Mouse (Mus musculus): ENCODE data around the gene Rpp25. TPM values are rescaled to one million over a fixed set of nuclear protein-coding genes. Genes with fewer than 3 reads are reported as not detected.
A peak's percentile ranks its signal among the peaks of the same experiment; 100 is the strongest.

Gene Rpp25
- polyA plus RNA-seq, 1 experiment = 1.6 TPM

DNA sequence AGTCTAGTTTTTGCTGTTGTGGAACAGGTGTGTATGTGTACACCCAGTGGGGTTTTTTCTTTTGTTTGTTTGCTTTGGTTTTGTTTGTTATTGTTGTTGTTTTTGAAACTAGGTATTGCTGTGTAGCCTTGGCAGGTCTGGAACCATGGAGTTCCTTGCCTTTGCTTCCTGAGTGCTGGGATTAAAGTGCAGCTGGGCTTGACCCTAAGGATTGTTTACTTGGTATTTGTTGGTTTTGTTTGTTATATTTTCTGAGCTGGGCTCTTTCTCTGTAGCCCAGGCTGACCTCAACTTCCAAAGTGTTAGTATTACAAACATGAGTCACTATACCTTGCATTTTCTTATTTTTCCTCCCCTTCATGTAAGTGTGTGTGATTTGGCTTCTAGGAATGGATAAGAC lies 22.6 kb downstream of the Rpp25 start:
- peaks cover 13% of the 10 kb centered on the region for H3K4me1 ChIP-seq (ENCODE audit: control insufficient read depth, insufficient read depth, low read length)
- TF ChIP-seq POLR2A (IDR thresholded peaks at IDR 0.05; ENCODE audit: borderline replicate concordance, extremely low read depth, low read depth, low read length) (no peak), CTCF (IDR thresholded peaks at IDR 0.05; ENCODE audit: insufficient read depth, low read length) (no peak)
- no peak for DNase-seq
- no peak overlapping the region for H3K4me3 ChIP-seq (replicated peaks; ENCODE audit: extremely low read depth, low read depth, low read length)

DNA sequence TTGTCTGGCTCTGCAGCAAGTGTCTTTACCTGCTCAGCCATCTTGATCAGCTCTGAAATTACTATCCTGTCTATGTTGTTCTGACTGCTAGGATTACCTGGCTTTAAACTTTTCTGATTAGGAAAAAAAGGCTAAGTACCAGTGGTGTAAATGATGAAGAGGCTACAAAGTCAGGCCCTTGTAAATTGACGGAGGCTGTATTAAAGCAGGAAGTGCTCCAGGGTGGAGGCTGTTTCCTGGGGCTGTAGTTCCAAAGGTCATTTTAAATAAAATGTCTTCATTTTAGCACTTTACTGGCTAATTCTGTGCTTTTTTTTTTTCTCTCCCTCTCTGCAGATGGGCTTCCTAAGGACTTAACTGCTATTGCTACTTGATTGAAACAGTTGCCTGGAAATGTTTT lies 28.1 kb downstream of the Rpp25 start:
- Histone ChIP-seq H3K4me3 (replicated peaks; ENCODE audit: extremely low read depth, low read depth, low read length) (no peak overlapping the region), H3K4me1 (ENCODE audit: control insufficient read depth, insufficient read depth, low read length) (peaks cover 3% of the 10 kb centered on the region; the same call in 1 of the 2 replicates)
- DNase-seq = no peak
- TF ChIP-seq CTCF (IDR thresholded peaks at IDR 0.05; ENCODE audit: insufficient read depth, low read length) (no peak), POLR2A (IDR thresholded peaks at IDR 0.05; ENCODE audit: borderline replicate concordance, extremely low read depth, low read depth, low read length) (no peak)
- 57% methylated on average over 1 of the region's 1 CpGs for WGBS

DNA sequence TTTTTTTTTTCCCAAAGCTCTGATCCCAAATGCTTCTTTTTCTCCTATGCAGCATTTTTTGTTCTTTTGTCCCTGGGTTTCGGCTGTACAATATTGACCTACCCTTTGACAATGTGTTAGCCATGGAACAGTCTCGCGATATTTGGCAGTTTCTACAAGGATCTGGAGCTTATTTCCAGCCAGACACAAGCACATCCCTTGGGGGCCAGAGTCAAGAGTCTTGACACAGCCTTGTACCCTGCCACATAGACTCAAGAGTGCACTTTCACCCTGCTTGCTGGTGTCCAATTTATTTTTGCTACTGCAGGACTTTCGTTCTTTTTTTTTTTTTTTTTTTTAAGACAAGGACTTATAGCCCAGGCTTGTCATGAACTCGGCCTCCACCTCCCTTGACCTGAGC lies 32.5 kb downstream of the Rpp25 start:
- WGBS = 82% methylated on average over 5 of the region's 5 CpGs
- Histone ChIP-seq H3K4me3 (replicated peaks; ENCODE audit: extremely low read depth, low read depth, low read length) (no peak overlapping the region), H3K4me1 (ENCODE audit: control insufficient read depth, insufficient read depth, low read length) (peaks cover 3% of the 10 kb centered on the region; the same call in 1 of the 2 replicates)
- no peak for DNase-seq
- TF ChIP-seq CTCF (IDR thresholded peaks at IDR 0.05; ENCODE audit: insufficient read depth, low read length) (no peak), POLR2A (IDR thresholded peaks at IDR 0.05; ENCODE audit: borderline replicate concordance, extremely low read depth, low read depth, low read length) (no peak)

DNA sequence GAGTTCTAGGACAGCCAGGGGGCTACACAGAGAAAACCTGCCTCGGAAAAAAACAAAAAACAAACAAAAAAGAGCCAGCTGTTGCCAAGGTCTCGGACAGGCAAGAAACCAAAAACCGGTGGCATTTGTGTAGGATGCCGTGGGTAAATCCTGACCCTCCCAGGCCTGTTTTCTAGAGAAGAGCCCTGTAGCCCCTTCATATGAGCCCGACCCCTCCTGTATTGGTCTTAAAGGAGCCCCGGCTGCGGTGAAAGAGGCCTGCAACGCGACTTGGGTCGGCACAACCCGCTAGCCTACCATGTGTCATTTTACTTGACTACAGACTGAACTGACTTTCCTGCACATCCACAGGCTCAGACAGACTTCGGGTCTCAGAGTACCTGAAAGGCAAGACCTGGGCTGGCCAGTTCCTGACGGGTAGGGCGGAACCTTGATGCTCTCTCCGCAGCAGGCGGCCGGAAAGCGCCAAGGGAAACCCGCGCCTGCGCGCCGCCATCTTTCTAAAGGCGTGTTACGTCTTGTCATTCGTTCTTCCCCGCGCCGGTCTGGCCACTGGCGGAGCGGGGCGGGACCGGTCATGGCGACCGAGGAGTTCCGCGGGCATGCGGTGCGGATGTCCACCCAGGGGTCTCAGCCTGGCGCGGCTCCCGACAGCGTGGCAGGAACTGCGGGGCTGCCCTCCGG lies 33.4 kb downstream of the Rpp25 start, which contains the start of gene Fam219b:
Gene Fam219b (plus strand): TSS at position 485 of the 684 bp plus-strand sequence.
- TF ChIP-seq POLR2A (IDR thresholded peaks at IDR 0.05; ENCODE audit: borderline replicate concordance, extremely low read depth, low read depth, low read length) (peak; percentile 76; the same call in 1 of the 2 replicates), CTCF (IDR thresholded peaks at IDR 0.05; ENCODE audit: insufficient read depth, low read length) (no peak)
- Histone ChIP-seq H3K4me1 (ENCODE audit: control insufficient read depth, insufficient read depth, low read length) (peaks cover 3% of the 10 kb centered on the region; the same call in 1 of the 2 replicates), H3K4me3 (replicated peaks; ENCODE audit: extremely low read depth, low read depth, low read length) (peak within 1 kb of the TSS; percentile 72)
- DNase-seq = peak; percentile 87
- 1% methylated on average over 45 of the region's 45 CpGs for WGBS

DNA sequence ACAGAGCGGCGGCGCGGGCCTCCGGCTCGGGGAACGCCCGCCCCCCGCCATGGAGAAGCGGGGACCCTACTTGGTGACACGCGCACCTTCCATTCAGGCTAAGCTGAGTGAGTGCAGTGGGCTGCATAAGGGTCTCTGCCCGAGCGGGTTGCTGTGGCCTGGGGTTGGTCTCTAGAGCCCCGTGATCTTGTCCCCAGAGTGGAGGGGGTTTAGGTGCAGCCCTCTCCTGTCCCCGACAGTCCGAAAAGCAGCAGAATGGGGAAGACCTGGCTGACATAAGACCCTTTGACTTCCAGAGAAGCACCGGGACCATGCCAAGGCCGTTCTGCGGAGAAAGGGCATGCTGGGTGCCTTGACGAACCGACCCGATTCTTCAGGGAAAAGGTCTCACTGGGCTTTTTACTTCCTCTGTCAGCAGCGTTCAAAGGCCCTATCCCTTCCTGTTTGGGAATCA lies 33.9 kb downstream of the Rpp25 start:
- peak overlapping the region; percentile 72 for H3K4me3 ChIP-seq (replicated peaks; ENCODE audit: extremely low read depth, low read depth, low read length)
- H3K4me1 ChIP-seq (ENCODE audit: control insufficient read depth, insufficient read depth, low read length) = peaks cover 3% of the 10 kb centered on the region; the same call in 1 of the 2 replicates
- DNase-seq = no peak
- under 1% methylated on average over 24 of the region's 24 CpGs for WGBS
- no peak for TF ChIP-seq POLR2A (IDR thresholded peaks at IDR 0.05; ENCODE audit: borderline replicate concordance, extremely low read depth, low read depth, low read length)
- TF ChIP-seq CTCF (IDR thresholded peaks at IDR 0.05; ENCODE audit: insufficient read depth, low read length) = no peak

DNA sequence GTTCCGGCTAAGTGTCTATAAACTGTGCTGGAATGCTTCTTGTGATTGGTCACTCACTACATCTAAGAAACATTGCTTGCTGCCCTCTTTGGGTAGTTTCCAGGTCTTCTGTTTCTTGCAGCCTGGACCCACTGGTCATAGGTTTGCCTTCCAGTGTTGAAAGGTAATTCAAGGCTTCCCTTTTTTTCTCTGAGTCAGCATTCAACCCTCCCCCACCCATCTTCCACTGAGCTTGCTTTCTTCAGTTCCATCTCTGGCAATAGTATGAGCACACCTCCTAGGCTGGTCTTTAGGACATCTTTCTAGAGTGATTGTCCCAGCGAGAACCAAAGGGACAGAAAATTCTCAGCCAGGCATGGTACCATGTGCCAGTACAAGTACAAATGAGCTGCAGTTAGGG lies 35.7 kb downstream of the Rpp25 start:
- TF ChIP-seq POLR2A (IDR thresholded peaks at IDR 0.05; ENCODE audit: borderline replicate concordance, extremely low read depth, low read depth, low read length) (no peak), CTCF (IDR thresholded peaks at IDR 0.05; ENCODE audit: insufficient read depth, low read length) (no peak)
- no peak overlapping the region for H3K4me3 ChIP-seq (replicated peaks; ENCODE audit: extremely low read depth, low read depth, low read length)
- WGBS = 82% methylated on average over 2 of the region's 2 CpGs
- peaks cover 3% of the 10 kb centered on the region; the same call in 1 of the 2 replicates for H3K4me1 ChIP-seq (ENCODE audit: control insufficient read depth, insufficient read depth, low read length)
- no peak for DNase-seq

DNA sequence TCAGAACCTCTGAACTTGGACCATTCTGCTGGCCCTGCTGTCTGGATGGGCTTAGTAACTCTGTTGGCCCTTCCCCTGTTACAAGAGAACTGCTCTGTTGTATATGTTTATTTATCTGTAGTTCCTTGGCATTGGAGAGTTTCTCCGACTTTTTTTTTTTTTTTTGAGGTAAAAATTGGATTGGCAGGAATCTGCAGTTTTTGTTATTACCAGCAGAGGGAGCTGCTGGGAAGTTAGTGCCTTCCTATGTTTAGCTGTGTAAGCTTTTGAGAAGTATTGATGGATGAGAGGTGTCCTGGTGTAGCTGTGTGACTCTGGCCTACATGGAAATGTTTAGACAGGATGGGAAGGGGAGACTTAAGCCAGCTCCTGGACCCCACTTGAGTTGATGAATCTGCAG lies 37.5 kb downstream of the Rpp25 start:
- no peak for TF ChIP-seq CTCF (IDR thresholded peaks at IDR 0.05; ENCODE audit: insufficient read depth, low read length)
- no peak for TF ChIP-seq POLR2A (IDR thresholded peaks at IDR 0.05; ENCODE audit: borderline replicate concordance, extremely low read depth, low read depth, low read length)
- Histone ChIP-seq H3K4me1 (ENCODE audit: control insufficient read depth, insufficient read depth, low read length) (peaks cover 3% of the 10 kb centered on the region; the same call in 1 of the 2 replicates), H3K4me3 (replicated peaks; ENCODE audit: extremely low read depth, low read depth, low read length) (no peak overlapping the region)
- 0% methylated on average over 1 of the region's 1 CpGs for WGBS
- DNase-seq = peak; percentile 42

DNA sequence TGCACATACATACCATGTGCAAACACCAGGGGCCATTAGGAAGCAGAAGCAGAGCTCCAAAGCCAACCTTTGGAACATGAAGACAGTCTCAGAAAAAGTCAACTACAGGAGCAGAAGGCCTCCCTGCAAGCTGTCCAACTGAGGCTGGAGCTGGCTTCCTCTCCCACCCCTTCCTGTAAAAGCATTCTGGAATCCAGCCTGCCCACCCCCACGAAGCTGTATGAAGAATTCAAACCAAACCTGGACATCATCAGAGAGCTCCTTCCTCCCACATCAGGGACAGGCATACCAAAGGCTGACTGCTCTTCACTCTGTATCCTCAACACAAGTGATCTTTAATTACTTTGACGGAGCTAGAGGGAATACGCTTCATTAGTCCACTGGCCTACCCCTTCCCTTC lies 40.1 kb downstream of the Rpp25 start:
- no peak for DNase-seq
- Histone ChIP-seq H3K4me3 (replicated peaks; ENCODE audit: extremely low read depth, low read depth, low read length) (no peak overlapping the region), H3K4me1 (ENCODE audit: control insufficient read depth, insufficient read depth, low read length) (no peaks in the 10 kb centered on the region)
- WGBS = 69% methylated on average over 3 of the region's 3 CpGs
- no peak for TF ChIP-seq CTCF (IDR thresholded peaks at IDR 0.05; ENCODE audit: insufficient read depth, low read length)
- no peak for TF ChIP-seq POLR2A (IDR thresholded peaks at IDR 0.05; ENCODE audit: borderline replicate concordance, extremely low read depth, low read depth, low read length)

DNA sequence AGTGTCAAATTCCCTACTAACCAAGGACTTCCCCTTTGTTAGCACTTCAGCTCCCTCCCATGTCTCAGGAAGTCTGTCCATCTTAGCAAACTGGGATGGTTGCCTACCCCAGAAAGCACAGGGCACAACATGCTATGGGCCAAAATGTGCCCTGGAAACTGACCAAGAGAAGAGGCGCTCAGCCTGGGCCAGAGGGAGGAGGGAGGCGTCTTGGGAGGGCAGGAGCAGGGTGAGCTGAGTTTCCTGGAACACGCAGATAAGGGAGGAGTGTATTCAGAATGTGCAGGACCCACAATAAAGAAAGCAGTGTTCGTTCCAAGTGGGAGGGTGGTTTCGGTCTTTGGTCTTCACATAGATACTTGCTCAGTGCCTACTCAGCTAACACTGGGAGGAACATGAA lies 43.5 kb downstream of the Rpp25 start:
- WGBS = 52% methylated on average over 5 of the region's 5 CpGs
- DNase-seq = no peak
- Histone ChIP-seq H3K4me3 (replicated peaks; ENCODE audit: extremely low read depth, low read depth, low read length) (no peak overlapping the region), H3K4me1 (ENCODE audit: control insufficient read depth, insufficient read depth, low read length) (peaks cover 2% of the 10 kb centered on the region; the same call in 1 of the 2 replicates)
- TF ChIP-seq POLR2A (IDR thresholded peaks at IDR 0.05; ENCODE audit: borderline replicate concordance, extremely low read depth, low read depth, low read length) (no peak), CTCF (IDR thresholded peaks at IDR 0.05; ENCODE audit: insufficient read depth, low read length) (no peak)

DNA sequence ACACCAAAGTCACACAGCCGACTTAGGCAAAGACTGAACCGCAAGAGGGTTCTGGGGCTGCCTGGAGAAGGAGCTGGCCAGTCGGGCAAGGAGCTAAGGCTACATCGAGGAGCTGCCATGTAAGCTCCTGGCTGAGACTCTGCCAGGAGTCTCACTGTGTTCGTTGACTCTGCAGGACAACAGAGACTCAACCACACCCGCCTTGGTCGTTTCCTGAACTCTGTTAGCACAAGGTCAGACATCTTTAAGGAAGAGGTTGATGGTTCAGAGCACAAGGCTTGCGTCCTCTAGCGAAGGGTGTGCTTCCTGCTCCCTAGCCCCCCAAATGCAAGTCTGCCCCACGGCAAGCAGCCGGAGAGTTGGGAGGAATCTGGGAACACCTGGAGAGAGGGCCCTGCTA lies 44.0 kb downstream of the Rpp25 start:
- DNase-seq = no peak
- Histone ChIP-seq H3K4me3 (replicated peaks; ENCODE audit: extremely low read depth, low read depth, low read length) (no peak overlapping the region), H3K4me1 (ENCODE audit: control insufficient read depth, insufficient read depth, low read length) (peaks cover 2% of the 10 kb centered on the region; the same call in 1 of the 2 replicates)
- TF ChIP-seq POLR2A (IDR thresholded peaks at IDR 0.05; ENCODE audit: borderline replicate concordance, extremely low read depth, low read depth, low read length) = no peak
- no peak for TF ChIP-seq CTCF (IDR thresholded peaks at IDR 0.05; ENCODE audit: insufficient read depth, low read length)
- 80% methylated on average over 11 of the region's 11 CpGs for WGBS

Measured in lung, adult 2 months (tissue).